Mouse (Mus musculus): ENCODE results near the gene Cdc37l1.

GRCm38 (mm10) chr19:28982617-28983016 lies 7.5 kb upstream of the Cdc37l1 start:
- TF ChIP-seq CTCF (IDR thresholded peaks at IDR 0.05; ENCODE audit: borderline replicate concordance, insufficient read depth, low read length) (no peak), POLR2A (IDR thresholded peaks at IDR 0.05; ENCODE audit: low read depth, low read length) (no peak)

Measured in embryonic fibroblast, embryonic 13.5 days (primary cell).